In genomic region chr14:51132372-51132771, GRCm38 (mm10) we compare ENCODE assay signal across 24 mouse cellular contexts. TPM values are rescaled to one million over a fixed set of nuclear protein-coding genes. Genes with fewer than 3 reads are reported as not detected.
A peak's percentile ranks its signal among the peaks of the same experiment; 100 is the strongest.
DNase-seq lines count a peak whose midpoint lies in the region; ATAC-seq and TF ChIP-seq lines count a peak whose summit lies in the region.
"Had no signal": no experiment of that assay in that cellular context is flagged by ENCODE, and none has a peak within 500 bp of the region (broad histone marks: within the 10 kb centered on the region; RNA-seq: fewer than 3 reads in every experiment).

No protein-coding gene starts in this region.

- H3K4me1 ChIP-seq in lung, postnatal 0 days (ENCODE audit: insufficient read depth, low read depth, low read length): no peaks in the 10 kb centered on the region
- H3K4me1 ChIP-seq: hindbrain, embryonic 10.5 days; neural tube, embryonic 15.5 days had no signal

- H3K4me2 ChIP-seq in lung, postnatal 0 days (replicated peaks; ENCODE audit: low read depth, low read length): no peak overlapping the region
- H3K4me2 ChIP-seq: lung, embryonic 14.5 days; neural tube, embryonic 15.5 days had no signal

- TF ChIP-seq EP300 in lung, postnatal 0 days (IDR thresholded peaks at IDR 0.05): no peak

- H3K36me3 ChIP-seq in lung, postnatal 0 days (ENCODE audit: insufficient read depth, low read length): no peaks in the 10 kb centered on the region
- H3K36me3 ChIP-seq: hindbrain, embryonic 10.5 days; neural tube, embryonic 15.5 days had no signal

- no peak overlapping the region for H3K4me3 ChIP-seq in lung, postnatal 0 days (ENCODE audit: low read depth, low read length)
- H3K4me3 ChIP-seq: erythroblast, embryonic 14.5 days; hindbrain, embryonic 10.5 days; neural tube, embryonic 15.5 days had no signal

- DNase-seq in B cell, adult 2 months: peak; percentile 20 to 22
- DNase-seq in R1 (ENCODE audit: low read depth, low spot score) (peak; percentile 16), liver (peak; percentile 15)
- DNase-seq in kidney, adult 9 months: no peak
- no peak for DNase-seq in adrenal gland, adult (ENCODE audit: inconsistent age in 2 of 2, low spot score in 1 of 2)
- DNase-seq in lung, postnatal 0 days (ENCODE audit: low spot score): no peak
- DNase-seq in frontal cortex, postnatal 14 days (ENCODE audit: low spot score in 2 of 2): no peak
- DNase-seq: cerebellum, adult 9-10 months; embryo, embryonic 11 days; kidney, adult 18-20 months; lung, embryonic 14.5 days; right cerebral cortex, adult 18-20 months had no signal

- 82% methylated on average over 4 of the region's 4 CpGs for WGBS in lung, postnatal 0 days

- H3K27me3 ChIP-seq in lung, postnatal 0 days (replicated peaks; ENCODE audit: insufficient read depth, low read length): no peaks in the 10 kb centered on the region
- H3K27me3 ChIP-seq: neural tube, embryonic 15.5 days; Patski had no signal

- H3K27ac ChIP-seq in lung, postnatal 0 days (ENCODE audit: low read length): no peak overlapping the region
- H3K27ac ChIP-seq: hindbrain, embryonic 10.5 days; neural tube, embryonic 15.5 days had no signal

- no peaks in the 10 kb centered on the region for H3K9me3 ChIP-seq in lung, postnatal 0 days (ENCODE audit: low read length)
- H3K9me3 ChIP-seq: hindbrain, embryonic 10.5 days; neural tube, embryonic 15.5 days had no signal

- peak; percentile 26 for ATAC-seq in megakaryocyte progenitor cell, adult 5-6 weeks (replicated peaks; ENCODE audit: poor library complexity)
- no peak for ATAC-seq in lung, postnatal 0 days
- ATAC-seq: Patski had no signal

- H3K9ac ChIP-seq in lung, postnatal 0 days (replicated peaks; ENCODE audit: low read depth): no peak overlapping the region
- H3K9ac ChIP-seq: lung, embryonic 14.5 days; neural tube, embryonic 15.5 days had no signal

- no peak for TF ChIP-seq CTCF in lung, postnatal 0 days (IDR thresholded peaks at IDR 0.05)

RNA-seq across cellular contexts. Expression of gene Rnase6, which starts 8.7 kb away (rescaled TPM):
- total RNA-seq in megakaryocyte progenitor cell, adult 5-6 weeks (2015): 9.2 and 14.6 TPM in 2 replicates
- total RNA-seq in megakaryocyte progenitor cell, adult 5-6 weeks (2017): 20.7 and 22.2 TPM in 2 replicates
- 2.9 and 3.2 TPM in 2 replicates for polyA plus RNA-seq in lung, postnatal 0 days (2015; fragmentation: Nextera tagmentation; extraction: Ambion mirVana)
- polyA plus RNA-seq: hindbrain, embryonic 10.5 days; Patski had no signal

RNA-seq across cellular contexts. Expression of gene Rnase1, which starts 14.2 kb away (rescaled TPM):
- total RNA-seq in megakaryocyte progenitor cell, adult 5-6 weeks (2015): not detected in 2 replicates
- not detected in 2 replicates for total RNA-seq in megakaryocyte progenitor cell, adult 5-6 weeks (2017)
- polyA plus RNA-seq in lung, postnatal 0 days (2015; fragmentation: Nextera tagmentation; extraction: Ambion mirVana): 0.70 and 0.74 TPM in 2 replicates
- total RNA-seq: adrenal gland, adult 18-20 months; megakaryocyte-erythroid progenitor cell, adult 5-6 weeks had no signal
- polyA plus RNA-seq: erythroblast, embryonic 14.5 days; hindbrain, embryonic 10.5 days; Patski had no signal

RNA-seq across cellular contexts. Expression of gene Eddm3b, which starts 18.1 kb away (rescaled TPM):
- not detected in 2 replicates for total RNA-seq in megakaryocyte progenitor cell, adult 5-6 weeks (2015)
- not detected in 2 replicates for total RNA-seq in megakaryocyte progenitor cell, adult 5-6 weeks (2017)
- 0.08 and 0.15 TPM in 2 replicates for polyA plus RNA-seq in lung, postnatal 0 days (2015; fragmentation: Nextera tagmentation; extraction: Ambion mirVana)
- total RNA-seq: adrenal gland, adult 18-20 months; heart, adult 8-10 months; megakaryocyte-erythroid progenitor cell, adult 5-6 weeks had no signal
- polyA plus RNA-seq: erythroblast, embryonic 14.5 days; frontal cortex, adult 2 months; hindbrain, embryonic 10.5 days; large intestine, adult 2 months; lung, embryonic 14.5 days; neural tube, embryonic 15.5 days; Patski; spleen, adult 2 months; thymus, postnatal 0 days had no signal

RNA-seq across cellular contexts. Expression of gene Rnase2b, which starts 29.7 kb away (rescaled TPM):
- total RNA-seq in megakaryocyte progenitor cell, adult 5-6 weeks (2015): not detected in 2 replicates
- not detected in 2 replicates for total RNA-seq in megakaryocyte progenitor cell, adult 5-6 weeks (2017)
- 0.16 TPM in 1 of 2 replicates, not detected in the other for polyA plus RNA-seq in lung, postnatal 0 days (2015; fragmentation: Nextera tagmentation; extraction: Ambion mirVana)
- total RNA-seq: adrenal gland, adult 18-20 months; heart, adult 8-10 months; megakaryocyte-erythroid progenitor cell, adult 5-6 weeks had no signal
- polyA plus RNA-seq: erythroblast, embryonic 14.5 days; frontal cortex, adult 2 months; hindbrain, embryonic 10.5 days; large intestine, adult 2 months; lung, embryonic 14.5 days; neural tube, embryonic 15.5 days; Patski; spleen, adult 2 months; thymus, postnatal 0 days had no signal

RNA-seq across cellular contexts. Expression of gene Ang, which starts 41.4 kb away (rescaled TPM):
- 1.8 and 2.0 TPM in 2 replicates for total RNA-seq in megakaryocyte progenitor cell, adult 5-6 weeks (2015)
- 1.3 and 1.4 TPM in 2 replicates for total RNA-seq in megakaryocyte progenitor cell, adult 5-6 weeks (2017)
- polyA plus RNA-seq in lung, postnatal 0 days (2015; fragmentation: Nextera tagmentation; extraction: Ambion mirVana): 41.5 and 45.4 TPM in 2 replicates
- total RNA-seq: megakaryocyte-erythroid progenitor cell, adult 5-6 weeks had no signal
- polyA plus RNA-seq: erythroblast, embryonic 14.5 days had no signal

Comparison
In these comparisons a context has a peak if more than half of its experiments do, and no peak if none do; other contexts are left out.
1. DNase-seq: peak in B cell, adult 2 months (2 of 2), R1 (single experiment) and liver (single experiment); none in kidney, adult 9 months (single experiment), adrenal gland, adult (0 of 2), lung, postnatal 0 days (single experiment) and frontal cortex, postnatal 14 days (0 of 2).